Mouse (Mus musculus) intestine, embryonic 16.5 days (tissue): ENCODE results near the gene S100a5. TPM values are rescaled to one million over a fixed set of nuclear protein-coding genes. Genes with fewer than 3 reads are reported as not detected.

Source experiments
- ATAC-seq: fragments of 200-750 bp; cut with Nextera tagmentation; 2 replicates; pipeline ENCODE4 v1.8.0; 2017; ENCODE audit warnings: moderate TSS enrichment, moderate library complexity
- H3K27ac ChIP-seq: fragments of 300-500 bp; sonication (generic); 2 replicates; pipeline ENCODE4 v1.5.1; 2014; ENCODE audit warnings: mild to moderate bottlenecking, low read length
- H3K27me3 ChIP-seq: fragments of 300-500 bp; sonication (generic); replicated peaks from 2 replicates; pipeline ENCODE4 v1.6.1; 2014; ENCODE audit warnings: low read length, control low read depth, mixed read lengths; ENCODE audit not compliant: control insufficient read depth, insufficient read depth
- H3K36me3 ChIP-seq: fragments of 300-500 bp; sonication (generic); 2 replicates; pipeline ENCODE4 v1.6.1; 2014; ENCODE audit warnings: low read length, control low read depth; ENCODE audit not compliant: control insufficient read depth, insufficient read depth
- H3K4me1 ChIP-seq: fragments of 300-500 bp; sonication (generic); 2 replicates; pipeline ENCODE4 v1.6.1; 2014; ENCODE audit warnings: low read length, control low read depth, mixed read lengths; ENCODE audit not compliant: control insufficient read depth, insufficient read depth
- H3K4me2 ChIP-seq: fragments of 300-500 bp; sonication (generic); 2 replicates; pipeline ENCODE4 v1.6.1; 2014; ENCODE audit warnings: low read depth, low read length, control low read depth
- H3K4me3 ChIP-seq: fragments of 300-500 bp; sonication (generic); 2 replicates; pipeline ENCODE4 v1.5.1; 2014; ENCODE audit warnings: mild to moderate bottlenecking, low read length
- H3K9ac ChIP-seq: fragments of 300-500 bp; sonication (generic); 2 replicates; pipeline ENCODE4 v1.6.1; 2014; ENCODE audit warnings: low read depth, low read length
- H3K9me3 ChIP-seq: fragments of 300-500 bp; sonication (generic); 2 replicates; pipeline ENCODE4 v1.6.1; 2016; ENCODE audit warnings: low read length, control low read depth; ENCODE audit not compliant: control insufficient read depth
- WGBS: fragments of 180-500 bp; shearing (Covaris S2); extraction: QIAGEN DNeasy Blood & Tissue Kit; methylation state at CpG from one replicate; pipeline ENCODE4 v1.1.7; 2014; 5-methylcytosine and 5-hydroxymethylcytosine counted together
- polyA plus RNA-seq: library from polyadenylated mRNA; unstranded; fragments of >200 nt; fragmentation: Nextera tagmentation; extraction: Ambion mirVana; gene quantifications from 2 replicates; pipeline ENCODE4 v1.2.1, GENCODE M21; 2015

S100a5 gene
- polyA plus RNA-seq, result 13.2 and 16.0 TPM in 2 replicates

DNA sequence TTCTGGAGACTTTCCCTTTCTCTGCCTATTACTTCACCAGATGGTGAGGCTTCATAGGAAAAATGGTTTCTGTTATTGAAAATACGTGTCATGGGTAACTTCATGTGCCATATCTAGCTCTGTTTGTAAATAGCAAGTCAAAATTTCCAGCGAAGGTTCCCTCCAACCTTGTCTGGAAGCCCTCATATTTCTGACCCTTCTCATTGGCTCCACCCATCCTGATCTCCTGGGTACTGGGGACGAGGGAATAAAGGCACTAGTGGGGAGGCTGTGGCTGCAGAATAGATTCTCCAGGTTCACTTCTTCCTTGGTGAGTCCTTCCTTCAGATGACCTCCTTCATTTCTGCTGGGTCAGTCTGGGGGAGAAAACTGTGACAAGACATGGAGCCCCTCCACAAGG, at the start of gene S100a5:
Gene S100a5 (plus strand): TSS at position 301 of the 400 bp plus-strand sequence.
- Histone ChIP-seq H3K36me3 (no peaks in the 10 kb centered on the region), H3K4me3 (no peak within 1 kb of the TSS), H3K9ac (no peak within 1 kb of the TSS), H3K4me2 (no peak within 1 kb of the TSS), H3K4me1 (peaks cover 31% of the 10 kb centered on the region), H3K27me3 (no peaks in the 10 kb centered on the region), H3K9me3 (no peaks in the 10 kb centered on the region), H3K27ac (no peak within 1 kb of the TSS)
- ATAC-seq, result no peak
- 51% methylated on average over 3 of the region's 3 CpGs for WGBS

DNA sequence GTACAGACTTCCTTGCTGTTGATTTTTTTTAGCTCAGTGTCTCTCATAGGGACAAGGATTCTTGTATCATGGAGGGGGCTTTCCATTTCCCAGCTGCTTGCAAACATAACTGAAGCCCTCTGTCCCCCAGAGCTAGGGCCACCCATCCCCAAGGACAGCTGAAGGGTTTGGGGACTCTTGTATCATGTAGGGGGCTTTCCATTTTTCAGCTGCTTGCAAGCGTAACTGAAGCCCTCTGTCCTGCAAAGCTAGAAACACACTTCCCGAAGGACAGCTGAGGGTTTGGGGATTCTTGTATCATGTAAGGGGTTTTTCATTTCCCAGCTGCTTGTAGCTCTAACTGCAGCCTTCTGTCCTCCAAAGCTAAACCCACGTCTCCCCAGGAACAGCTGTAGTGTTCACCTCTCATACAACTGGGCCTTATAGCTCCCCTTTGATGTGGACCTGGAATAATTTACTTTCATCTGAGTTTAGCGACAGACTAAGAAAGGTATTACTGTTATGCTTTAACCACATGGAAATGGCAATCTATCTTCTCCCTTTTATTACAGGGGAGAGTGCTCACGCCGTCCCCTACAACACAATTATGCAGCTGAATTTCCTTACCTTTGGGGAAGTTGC, 48.2 kb upstream of the S100a5 start, which contains the start of gene S100a3:
Gene S100a3 (plus strand): TSS at position 571 of the 621 bp plus-strand sequence.
- no peak within 1 kb of the TSS for H3K9ac ChIP-seq
- no peak within 1 kb of the TSS for H3K4me3 ChIP-seq
- ATAC-seq, result no peak
- no peaks in the 10 kb centered on the region for H3K9me3 ChIP-seq
- 71% methylated on average over 6 of the region's 6 CpGs for WGBS
- H3K36me3 ChIP-seq, result no peaks in the 10 kb centered on the region
- no peak within 1 kb of the TSS for H3K27ac ChIP-seq
- H3K4me2 ChIP-seq, result no peak within 1 kb of the TSS
- no peaks in the 10 kb centered on the region for H3K27me3 ChIP-seq
- no peaks in the 10 kb centered on the region for H3K4me1 ChIP-seq

DNA sequence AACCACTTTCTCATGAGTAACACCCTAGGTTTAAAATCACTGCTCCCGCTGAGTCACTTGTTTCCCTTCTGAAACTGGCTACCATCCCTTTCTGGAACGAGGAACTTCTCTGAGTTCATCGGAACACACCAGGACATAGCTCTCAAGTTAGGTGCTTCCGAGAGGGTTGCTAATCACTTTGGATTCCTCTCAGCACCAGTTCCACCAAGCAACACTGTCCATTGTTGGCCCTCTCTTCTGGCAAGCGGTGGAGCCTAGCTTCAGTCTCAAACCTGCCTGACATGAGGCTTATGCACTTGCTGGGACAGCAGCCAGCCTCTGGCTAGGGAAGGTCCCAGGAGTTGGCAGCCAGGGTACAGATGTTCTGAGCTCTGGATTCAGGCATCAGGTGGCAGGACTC, 33.6 kb upstream of the S100a5 start:
- H3K9me3 ChIP-seq, result no peaks in the 10 kb centered on the region
- H3K4me3 ChIP-seq, result no peak overlapping the region
- no peak for ATAC-seq
- H3K27ac ChIP-seq, result no peak overlapping the region
- no peaks in the 10 kb centered on the region for H3K36me3 ChIP-seq
- WGBS, result 81% methylated on average over 5 of the region's 5 CpGs
- H3K4me1 ChIP-seq, result no peaks in the 10 kb centered on the region
- no peak overlapping the region for H3K9ac ChIP-seq
- H3K4me2 ChIP-seq, result no peak overlapping the region
- H3K27me3 ChIP-seq, result no peaks in the 10 kb centered on the region

DNA sequence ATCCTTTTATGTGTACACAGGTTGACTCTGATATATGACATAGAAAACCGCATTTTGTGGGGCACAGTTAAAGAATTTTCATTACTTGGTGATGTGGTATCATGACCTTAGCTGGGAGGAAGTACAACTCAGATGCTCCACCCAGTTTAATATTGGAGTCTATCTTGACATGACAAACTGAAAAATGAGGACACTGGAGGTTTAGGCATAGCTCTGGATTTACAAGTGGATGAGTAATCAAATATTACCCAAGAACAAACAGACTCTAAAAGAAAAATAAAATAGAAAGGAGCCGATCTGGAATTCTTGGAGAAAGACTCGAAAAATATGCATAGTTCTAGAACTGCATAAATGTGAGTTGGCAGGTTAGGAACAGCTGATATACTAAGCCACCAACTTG, 33.0 kb upstream of the S100a5 start:
- Histone ChIP-seq H3K4me3 (no peak overlapping the region), H3K27me3 (no peaks in the 10 kb centered on the region), H3K9ac (no peak overlapping the region), H3K9me3 (no peaks in the 10 kb centered on the region), H3K27ac (no peak overlapping the region), H3K4me2 (no peak overlapping the region), H3K36me3 (no peaks in the 10 kb centered on the region), H3K4me1 (no peaks in the 10 kb centered on the region)
- WGBS, result 57% methylated on average over 3 of the region's 3 CpGs
- no peak for ATAC-seq

DNA sequence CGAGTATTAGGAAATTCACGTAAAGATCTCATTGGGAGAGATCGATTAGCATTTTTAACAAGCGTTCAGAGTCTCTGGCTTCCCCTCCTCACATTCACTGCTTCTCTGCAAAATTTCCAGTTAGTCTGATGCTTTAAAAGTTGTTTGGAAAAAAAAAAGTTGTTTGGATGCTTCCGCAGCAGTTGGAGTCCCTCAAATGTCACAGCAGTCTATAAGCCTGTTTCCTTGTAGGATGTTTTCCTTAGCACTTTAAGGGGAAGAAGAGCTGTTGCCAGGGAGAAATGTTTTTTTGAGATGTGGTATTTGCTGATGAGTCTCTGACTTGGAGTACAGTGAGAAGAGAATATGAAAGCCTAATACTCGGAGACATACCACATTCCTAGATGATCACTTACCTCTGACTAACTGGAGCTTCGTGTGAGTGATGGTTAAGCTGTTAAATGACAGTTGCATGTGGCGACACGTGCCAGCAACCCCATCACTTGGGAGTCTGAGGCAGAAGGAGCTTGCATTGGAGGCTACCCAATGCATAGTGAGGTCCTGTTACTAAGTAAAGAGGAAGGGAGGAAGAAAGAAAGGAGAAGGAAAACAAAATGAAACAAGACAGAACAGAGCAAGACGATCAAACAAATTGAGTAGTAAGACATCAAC, 31.8 kb upstream of the S100a5 start:
- H3K4me2 ChIP-seq, result no peak overlapping the region
- 69% methylated on average over 10 of the region's 10 CpGs for WGBS
- no peaks in the 10 kb centered on the region for H3K4me1 ChIP-seq
- ATAC-seq, result no peak
- H3K27ac ChIP-seq, result no peak overlapping the region
- no peak overlapping the region for H3K4me3 ChIP-seq
- H3K9ac ChIP-seq, result no peak overlapping the region
- no peaks in the 10 kb centered on the region for H3K27me3 ChIP-seq
- H3K9me3 ChIP-seq, result no peaks in the 10 kb centered on the region
- no peaks in the 10 kb centered on the region for H3K36me3 ChIP-seq

DNA sequence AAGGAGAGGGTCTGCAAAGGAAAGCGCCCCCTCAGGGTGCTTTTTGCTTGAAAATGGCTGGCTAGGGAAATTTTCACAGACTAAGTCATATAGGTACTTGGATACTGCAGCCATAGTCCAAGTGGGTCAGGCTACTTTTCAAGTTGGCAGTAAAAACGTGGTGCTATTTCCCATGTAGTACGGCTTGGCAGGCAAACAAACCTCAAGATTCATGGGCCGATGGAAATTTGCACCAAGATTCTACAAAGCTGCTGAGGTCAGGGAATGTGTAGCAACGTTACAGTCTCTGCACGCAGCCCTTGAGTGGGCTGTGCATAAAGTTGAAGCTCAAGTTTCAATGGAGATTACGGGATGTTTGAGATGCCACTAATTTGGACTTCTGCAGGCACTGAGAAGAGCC, 28.9 kb upstream of the S100a5 start:
- Histone ChIP-seq H3K4me2 (no peak overlapping the region), H3K36me3 (no peaks in the 10 kb centered on the region), H3K4me3 (no peak overlapping the region), H3K9me3 (no peaks in the 10 kb centered on the region), H3K27me3 (no peaks in the 10 kb centered on the region), H3K4me1 (peaks cover 13% of the 10 kb centered on the region), H3K27ac (no peak overlapping the region), H3K9ac (no peak overlapping the region)
- 67% methylated on average over 7 of the region's 7 CpGs for WGBS
- no peak for ATAC-seq

DNA sequence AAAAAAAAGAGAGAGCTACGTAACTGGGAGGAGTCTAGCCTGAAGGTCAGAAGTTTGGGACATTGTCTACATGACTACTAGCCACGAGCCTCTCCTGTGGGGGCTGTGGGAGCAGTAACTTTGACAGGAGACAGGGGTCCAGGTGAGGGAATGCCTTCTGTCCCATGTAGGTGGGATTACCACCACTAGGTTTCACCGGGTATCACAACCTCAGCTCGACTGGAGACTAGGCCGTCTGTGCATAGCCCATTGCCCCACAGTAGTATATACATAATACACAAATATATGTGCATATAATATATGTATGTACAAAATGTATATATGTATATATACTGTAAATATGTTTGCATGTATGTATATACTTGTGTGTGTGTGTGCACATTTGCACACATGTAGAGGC, 27.2 kb upstream of the S100a5 start:
- Histone ChIP-seq H3K4me1 (peaks cover 25% of the 10 kb centered on the region), H3K36me3 (no peaks in the 10 kb centered on the region), H3K9ac (no peak overlapping the region), H3K4me2 (no peak overlapping the region), H3K27me3 (no peaks in the 10 kb centered on the region), H3K27ac (no peak overlapping the region), H3K9me3 (no peaks in the 10 kb centered on the region), H3K4me3 (no peak overlapping the region)
- ATAC-seq, result no peak
- 92% methylated on average over 5 of the region's 5 CpGs for WGBS

DNA sequence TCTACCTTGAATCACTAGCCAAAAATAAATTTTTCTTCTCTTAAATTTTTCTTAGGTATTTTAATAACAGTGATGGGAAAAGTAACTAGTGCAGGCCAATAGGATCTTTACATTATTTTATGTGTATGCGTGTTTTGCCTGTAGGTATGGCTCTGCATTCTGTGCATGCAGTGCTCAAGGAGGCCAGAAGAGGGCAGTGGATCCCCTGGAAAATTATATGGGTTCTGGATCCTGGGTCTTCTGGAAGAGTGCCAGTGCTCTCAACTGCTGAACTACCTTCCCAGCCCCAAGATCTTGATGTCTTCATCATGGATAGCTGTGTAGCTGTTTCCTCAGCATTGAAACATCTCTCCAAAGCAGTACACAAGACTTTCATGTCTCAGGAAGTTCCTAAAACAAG, 26.2 kb upstream of the S100a5 start:
- no peak overlapping the region for H3K9ac ChIP-seq
- no peak overlapping the region for H3K4me3 ChIP-seq
- ATAC-seq, result no peak
- H3K9me3 ChIP-seq, result no peaks in the 10 kb centered on the region
- H3K36me3 ChIP-seq, result no peaks in the 10 kb centered on the region
- no peaks in the 10 kb centered on the region for H3K27me3 ChIP-seq
- no peak overlapping the region for H3K4me2 ChIP-seq
- 100% methylated on average over 1 of the region's 1 CpGs for WGBS
- H3K27ac ChIP-seq, result no peak overlapping the region
- H3K4me1 ChIP-seq, result peaks cover 35% of the 10 kb centered on the region

DNA sequence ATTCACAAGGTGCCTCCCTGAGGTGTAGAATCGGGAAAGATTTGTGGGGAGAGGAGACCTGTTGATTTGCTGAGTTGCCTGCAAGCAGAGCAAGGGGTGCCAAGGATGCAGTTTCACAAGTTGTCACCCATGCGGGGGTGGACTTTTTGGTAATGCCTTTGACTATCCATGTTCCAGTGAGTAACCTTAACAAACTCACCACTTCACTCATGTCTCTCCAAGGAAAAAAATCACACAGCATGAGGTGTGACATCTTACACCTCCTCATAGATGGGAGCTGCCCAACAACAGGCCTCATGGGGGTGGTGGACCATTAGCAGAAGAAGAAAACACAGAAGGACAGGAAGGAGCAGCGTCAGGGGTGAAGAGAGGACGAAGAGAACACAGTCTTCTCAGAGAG, 25.8 kb upstream of the S100a5 start:
- WGBS, result 90% methylated on average over 4 of the region's 4 CpGs
- Histone ChIP-seq H3K27ac (no peak overlapping the region), H3K9me3 (no peaks in the 10 kb centered on the region), H3K4me2 (no peak overlapping the region), H3K4me3 (no peak overlapping the region), H3K36me3 (no peaks in the 10 kb centered on the region), H3K27me3 (no peaks in the 10 kb centered on the region), H3K9ac (no peak overlapping the region), H3K4me1 (peaks cover 37% of the 10 kb centered on the region)
- no peak for ATAC-seq
